In the genomic region with DNA sequence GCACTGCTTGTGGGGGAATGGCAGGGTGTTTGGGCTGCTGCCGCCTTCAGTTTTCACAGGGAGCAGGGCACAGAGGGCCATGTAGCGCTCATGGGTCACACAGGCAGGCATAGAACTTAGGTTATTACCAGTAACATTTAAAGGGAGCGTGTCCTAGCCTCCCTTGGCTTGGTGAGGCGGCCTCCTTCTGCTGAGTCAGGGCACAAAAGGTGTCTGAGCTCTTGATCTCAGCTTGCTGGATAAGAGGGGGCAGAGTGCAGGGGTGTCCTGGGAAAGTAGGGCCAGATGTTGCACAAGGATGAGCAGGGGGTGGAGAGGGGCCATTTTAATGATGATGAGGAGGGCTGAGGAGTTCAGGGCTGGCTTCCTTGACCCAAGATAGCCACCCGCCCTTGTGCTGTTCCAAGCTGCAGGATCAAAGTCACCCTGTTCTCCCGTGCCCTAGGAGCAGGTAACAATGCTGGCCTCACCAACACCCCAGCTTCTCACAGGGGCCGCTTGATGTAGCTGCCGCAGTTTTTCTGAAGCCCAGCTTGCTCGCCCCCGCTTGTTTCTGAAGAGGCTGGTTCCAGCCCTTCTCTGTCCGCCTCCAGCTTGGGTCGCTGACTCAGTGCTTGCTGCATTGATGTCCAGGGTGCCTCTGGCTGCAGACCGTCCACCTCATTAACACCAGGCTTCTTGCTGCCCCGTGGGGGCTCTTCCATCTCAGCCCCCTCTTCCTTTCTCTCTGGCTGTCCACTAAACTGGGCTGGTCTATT, we compare ENCODE assay signal across 23 mouse cellular contexts. TPM values are rescaled to one million over a fixed set of nuclear protein-coding genes. Genes with fewer than 3 reads are reported as not detected.
DNase-seq lines count a peak whose midpoint lies in the region; ATAC-seq and TF ChIP-seq lines count a peak whose summit lies in the region.
"Had no signal": no experiment of that assay in that cellular context is flagged by ENCODE, and none has a peak within 500 bp of the region (broad histone marks: within the 10 kb centered on the region; RNA-seq: fewer than 3 reads in every experiment).

No protein-coding gene starts in this region.

- WGBS in kidney, embryonic 14.5 days: 58% methylated on average over 14 of the region's 14 CpGs

- peaks cover 6% of the 10 kb centered on the region for H3K27me3 ChIP-seq in kidney, embryonic 14.5 days (ENCODE audit: control insufficient read depth, insufficient read depth, low read length)

- DNase-seq in gastrocnemius, adult 2 months: no peak
- DNase-seq in gastrocnemius, postnatal 10 days: no peak
- no peak for DNase-seq in kidney, adult 11 months
- peak; percentile 53 for DNase-seq in NIH3T3 (ENCODE audit: low read depth)
- DNase-seq in kidney, postnatal 36 days: peak; percentile 38 to 54
- DNase-seq: adrenal gland, postnatal 10 days; cerebellum, adult 18-20 months; gastrocnemius, postnatal 14 days; liver, embryonic 13.5 days; midbrain, embryonic 14.5 days; retina, postnatal 1 day had no signal

- no peak for TF ChIP-seq CTCF in gastrocnemius, adult 2 months (IDR thresholded peaks at IDR 0.05)

- no peak overlapping the region for H3K4me2 ChIP-seq in kidney, embryonic 14.5 days (replicated peaks; ENCODE audit: low read depth, low read length)
- H3K4me2 ChIP-seq: heart, embryonic 11.5 days; liver, embryonic 13.5 days; lung, embryonic 15.5 days had no signal

- peaks cover 10% of the 10 kb centered on the region; the same call in 1 of the 2 replicates for H3K4me1 ChIP-seq in kidney, embryonic 14.5 days (ENCODE audit: control insufficient read depth, insufficient read depth, low read length)

- no peaks in the 10 kb centered on the region for H3K36me3 ChIP-seq in kidney, embryonic 14.5 days (ENCODE audit: control insufficient read depth, insufficient read depth, low read length)
- H3K36me3 ChIP-seq: embryonic facial prominence, embryonic 12.5 days; liver, embryonic 13.5 days; lung, embryonic 15.5 days; stomach, embryonic 15.5 days had no signal

- no peaks in the 10 kb centered on the region for H3K9me3 ChIP-seq in kidney, embryonic 14.5 days (ENCODE audit: control insufficient read depth, low read length)
- H3K9me3 ChIP-seq: liver, embryonic 13.5 days; lung, embryonic 15.5 days; stomach, embryonic 15.5 days had no signal

- intact Hi-C loops in gastrocnemius, adult 2 months (cut with DNase I): loop anchor here (1.0 kb wide), 1 partner anchor 133 kb away; no protein-coding TSS in a partner anchor

- 0 out of 2 replicates have a peak, but pooled peaks have one; percentile 16 for ATAC-seq in kidney, embryonic 14.5 days (ENCODE audit: low FRiP score, low TSS enrichment)
- ATAC-seq in cerebellum, adult (ENCODE audit: insufficient number of reproducible peaks, low FRiP score, low TSS enrichment): no peak
- no peak for ATAC-seq in megakaryocyte progenitor cell, adult 5-6 weeks (replicated peaks; ENCODE audit: poor library complexity)
- ATAC-seq: hindbrain, embryonic 16.5 days had no signal

- no peak overlapping the region for H3K4me3 ChIP-seq in gastrocnemius, adult 2 months
- H3K4me3 ChIP-seq in kidney, embryonic 14.5 days (ENCODE audit: low read length): no peak overlapping the region
- H3K4me3 ChIP-seq: embryonic facial prominence, embryonic 12.5 days; liver, embryonic 13.5 days; lung, embryonic 15.5 days; myocyte; stomach, embryonic 15.5 days had no signal

- peak overlapping the region; percentile 60 for H3K27ac ChIP-seq in gastrocnemius, adult 2 months
- no peak overlapping the region for H3K27ac ChIP-seq in kidney, embryonic 14.5 days (ENCODE audit: low read depth, low read length)
- H3K27ac ChIP-seq: embryonic facial prominence, embryonic 12.5 days; liver, embryonic 13.5 days; lung, embryonic 15.5 days; macrophage; stomach, embryonic 15.5 days had no signal

- H3K9ac ChIP-seq in kidney, embryonic 14.5 days (ENCODE audit: low read depth, low read length): no peak overlapping the region
- H3K9ac ChIP-seq: embryonic facial prominence, embryonic 12.5 days; liver, embryonic 13.5 days; lung, embryonic 15.5 days; stomach, embryonic 15.5 days had no signal

RNA-seq across cellular contexts. Expression of a gene that starts 32.2 kb away (rescaled TPM):
- 1 to 10 TPM; 2.9 to 8.9 TPM for total RNA-seq in gastrocnemius, adult 2 months (2021)
- 10 to 100 TPM; 26.2 to 34.2 TPM for total RNA-seq in gastrocnemius, postnatal 10 days (2021)
- polyA plus RNA-seq in kidney, embryonic 14.5 days (2014; fragmentation: Nextera tagmentation; extraction: Ambion mirVana): 88.5 and 88.9 TPM in 2 replicates
- 19.2 and 20.9 TPM in 2 replicates for total RNA-seq in megakaryocyte progenitor cell, adult 5-6 weeks (2015)
- 10.0 and 17.0 TPM in 2 replicates for total RNA-seq in megakaryocyte progenitor cell, adult 5-6 weeks (2017)
- total RNA-seq: CH12.LX; neutrophil, adult 5-6 weeks had no signal

RNA-seq across cellular contexts. Expression of a gene that starts 38.7 kb away (rescaled TPM):
- total RNA-seq in gastrocnemius, adult 2 months (2021): not detected
- under 1 TPM; 0.12 to 0.16 TPM for total RNA-seq in gastrocnemius, postnatal 10 days (2021)
- 0.31 and 0.50 TPM in 2 replicates for polyA plus RNA-seq in kidney, embryonic 14.5 days (2014; fragmentation: Nextera tagmentation; extraction: Ambion mirVana)
- total RNA-seq in megakaryocyte progenitor cell, adult 5-6 weeks (2015): not detected in 2 replicates
- total RNA-seq in megakaryocyte progenitor cell, adult 5-6 weeks (2017): not detected in 2 replicates
- polyA plus RNA-seq: hindbrain, embryonic 16.5 days; midbrain, embryonic 14.5 days had no signal

Comparison
In these comparisons a context has a peak if more than half of its experiments do, and no peak if none do; other contexts are left out.
1. DNase-seq: peak in NIH3T3 (single experiment) and kidney, postnatal 36 days (2 of 2); none in gastrocnemius, adult 2 months (single experiment), gastrocnemius, postnatal 10 days (single experiment) and kidney, adult 11 months (single experiment).